Mouse (Mus musculus) brain, adult 2 months (tissue): ENCODE data around the gene Mrpl51.
A peak's percentile ranks its signal among the peaks of the same experiment; 100 is the strongest.
"Not testable (repeated sequence)": the region's sequence is repeated elsewhere in the genome, so short reads cannot be mapped to it uniquely, and the experiment has no call there.

Experiments
- DNase-seq: peaks from one replicate; pipeline ENCODE4 v3.0.0; 2011; ENCODE audit warnings: low read depth, low spot score

The Mrpl51 gene

GRCm38 (mm10) chr6:125159773-125160557, 31.6 kb upstream of the Mrpl51 start:
- no peak for DNase-seq

GRCm38 (mm10) chr6:125160558-125160853, 31.1 kb upstream of the Mrpl51 start:
- no peak for DNase-seq

GRCm38 (mm10) chr6:125160854-125161760, 30.5 kb upstream of the Mrpl51 start:
- DNase-seq = peak; percentile 74

- DNase-seq = peak; percentile 87
These were observed 29.6 kb upstream of the Mrpl51 start for GRCm38 (mm10) chr6:125161971-125162370.

GRCm38 (mm10) chr6:125162615-125163305, 28.8 kb upstream of the Mrpl51 start:
- not testable (repeated sequence) for DNase-seq

GRCm38 (mm10) chr6:125163801-125164657, 27.6 kb upstream of the Mrpl51 start:
- peak; percentile 57 for DNase-seq

- peak; percentile 59 for DNase-seq
These were observed 26.8 kb upstream of the Mrpl51 start for GRCm38 (mm10) chr6:125164672-125165327.

GRCm38 (mm10) chr6:125165328-125165891, 26.2 kb upstream of the Mrpl51 start:
- DNase-seq = peak; percentile 99

- DNase-seq = peak; percentile 92
These were observed 25.4 kb upstream of the Mrpl51 start, which contains the start of gene Gapdh for GRCm38 (mm10) chr6:125166051-125166751. Gene Gapdh (minus strand): TSS chr6:125166467.

GRCm38 (mm10) chr6:125166861-125167650, 24.5 kb upstream of the Mrpl51 start:
- DNase-seq = peak; percentile 81

GRCm38 (mm10) chr6:125168086-125168485, 23.5 kb upstream of the Mrpl51 start:
- DNase-seq = peak; percentile 73

- DNase-seq = peak; percentile 42
These were observed 21.4 kb upstream of the Mrpl51 start for GRCm38 (mm10) chr6:125170194-125170593.

- no peak for DNase-seq
These were observed 19.1 kb upstream of the Mrpl51 start for GRCm38 (mm10) chr6:125172474-125172873.

- DNase-seq = no peak
These were observed 18.3 kb upstream of the Mrpl51 start for GRCm38 (mm10) chr6:125173256-125173655.

GRCm38 (mm10) chr6:125175469-125175868, 16.1 kb upstream of the Mrpl51 start:
- DNase-seq = no peak

- DNase-seq = no peak
These were observed 12.0 kb upstream of the Mrpl51 start for GRCm38 (mm10) chr6:125179601-125180000.

- DNase-seq = peak; percentile 29
These were observed 9.5 kb upstream of the Mrpl51 start for GRCm38 (mm10) chr6:125182133-125182532.

- DNase-seq = no peak
These were observed 5.4 kb upstream of the Mrpl51 start for GRCm38 (mm10) chr6:125186203-125186602.

GRCm38 (mm10) chr6:125190816-125191215, 785 bp upstream of the Mrpl51 start:
- no peak for DNase-seq
